Mouse (Mus musculus) liver, postnatal 0 days (tissue): ENCODE measurements around the gene Supt3.

Experiments
- CTCF ChIP-seq: sonication (generic); IDR thresholded peaks from 2 replicates; pipeline ENCODE4 v1.5.1; 2016; ENCODE audit warnings: antibody characterized with exemption, low read depth
- EP300 ChIP-seq: IDR thresholded peaks from 2 replicates; pipeline ENCODE4 v1.6.1; 2016; ENCODE audit warnings: antibody characterized with exemption, low read depth, mild to moderate bottlenecking

DNA sequence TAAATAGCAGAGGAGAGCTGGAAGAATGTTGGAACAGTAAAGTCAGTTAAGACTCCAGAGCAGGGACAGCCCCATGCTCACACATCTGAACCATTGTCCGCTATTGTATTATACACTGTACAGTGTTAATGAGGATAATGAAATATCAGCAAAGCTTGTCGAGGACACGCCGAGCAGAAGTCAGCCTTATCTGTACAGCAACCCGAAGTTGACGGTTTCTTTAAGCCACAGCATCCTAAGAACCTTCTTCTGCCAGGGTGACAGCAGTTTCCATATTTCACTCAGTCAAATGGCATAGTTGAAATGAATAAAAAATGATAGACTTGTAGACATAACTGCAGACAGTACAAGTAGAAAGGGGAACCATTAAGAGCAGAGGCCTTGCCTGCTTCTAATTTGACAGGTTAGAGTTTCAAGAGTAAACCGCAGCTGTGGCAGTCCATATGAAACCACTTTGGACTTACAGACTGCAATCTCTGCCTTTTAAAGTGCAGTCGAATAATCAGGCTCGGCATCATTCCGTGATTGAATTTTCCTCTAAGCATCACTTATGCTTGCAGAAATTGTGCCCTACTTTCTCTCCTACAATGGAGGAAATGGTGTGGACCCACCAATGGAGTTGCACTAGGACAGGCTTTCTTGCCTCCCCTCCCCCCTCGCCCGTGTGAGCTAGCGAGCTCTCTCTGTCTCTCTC lies 227.7 kb downstream of the Supt3 start:
- TF ChIP-seq CTCF, result no peak
- no peak for TF ChIP-seq EP300
